Comparison of ENCODE assay signal across 8 mouse cellular contexts in the genomic region with DNA sequence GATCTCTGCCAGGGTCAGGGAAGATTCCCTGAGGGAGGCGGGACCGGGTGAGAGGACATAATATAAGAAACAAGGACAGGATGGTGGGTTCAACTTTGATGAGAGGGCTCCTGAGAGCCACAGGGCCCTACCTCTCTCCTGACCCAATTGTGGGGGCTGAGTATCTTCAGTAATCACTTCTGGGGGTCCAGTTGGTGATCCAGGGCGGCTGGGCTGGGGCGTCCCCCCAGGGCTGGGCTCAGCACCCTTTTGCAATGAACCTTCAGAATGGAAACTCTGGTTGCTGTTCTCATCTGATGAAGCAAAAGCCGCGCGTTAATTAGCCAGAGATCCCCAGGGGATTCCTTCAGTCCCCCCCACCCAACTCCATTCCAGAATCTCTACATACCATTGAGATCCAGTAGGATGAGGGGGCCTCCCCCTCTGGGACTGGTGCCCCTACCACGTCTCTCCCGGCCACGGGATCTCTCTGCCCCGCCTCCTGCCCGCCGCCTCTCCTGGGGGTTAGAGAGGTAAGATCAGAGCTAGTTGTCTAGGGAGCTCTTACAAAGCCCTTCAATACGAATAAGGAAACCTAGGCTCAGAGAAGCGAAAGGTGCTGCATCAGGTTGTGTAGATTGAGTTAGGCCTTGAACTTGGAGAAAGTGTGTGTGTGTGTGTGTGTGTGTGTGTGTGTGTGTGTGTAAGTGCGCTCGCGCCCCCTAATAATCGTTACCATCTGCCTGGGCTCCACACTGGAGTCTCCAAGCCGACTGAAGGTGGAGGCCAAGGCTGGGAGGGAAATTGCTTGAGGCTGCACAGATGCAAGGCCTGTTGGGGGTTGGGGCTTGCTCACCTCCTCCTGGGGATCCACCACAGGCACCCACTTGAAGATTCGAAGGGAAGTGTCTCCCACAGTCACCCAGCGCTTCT. TPM values are rescaled to one million over a fixed set of nuclear protein-coding genes. Genes with fewer than 3 reads are reported as not detected.
A peak's percentile ranks its signal among the peaks of the same experiment; 100 is the strongest.
DNase-seq lines count a peak whose midpoint lies in the region; ATAC-seq and TF ChIP-seq lines count a peak whose summit lies in the region.

No protein-coding gene starts in this region.

- H3K27me3 ChIP-seq in cerebellum, adult 2 months (ENCODE audit: control insufficient read depth, insufficient read depth, low read length), result no peaks in the 10 kb centered on the region
- H3K27me3 ChIP-seq in testis, adult 2 months (ENCODE audit: control insufficient read depth, insufficient read depth, low read length), result no peaks in the 10 kb centered on the region
- no peaks in the 10 kb centered on the region for H3K27me3 ChIP-seq in hindbrain, embryonic 11.5 days (ENCODE audit: control insufficient read depth, insufficient read depth, low read length)

- no peaks in the 10 kb centered on the region; the same call in 1 of the 2 replicates for H3K36me3 ChIP-seq in testis, adult 2 months (ENCODE audit: control insufficient read depth, insufficient read depth, low read length)
- H3K36me3 ChIP-seq in hindbrain, embryonic 11.5 days (ENCODE audit: control insufficient read depth, insufficient read depth, low read length), result 0 out of 2 replicates have a peak, but pooled peaks cover 4% of the 10 kb centered on the region

- no peak for TF ChIP-seq POLR2A in cerebellum, adult 2 months (IDR thresholded peaks at IDR 0.05; ENCODE audit: borderline replicate concordance, insufficient read depth, low read length)
- TF ChIP-seq POLR2A in testis, adult 2 months (IDR thresholded peaks at IDR 0.05; ENCODE audit: control insufficient read depth, low read depth, low read length), result no peak

- ATAC-seq in hindbrain, embryonic 11.5 days (ENCODE audit: low FRiP score), result 0 out of 2 replicates have a peak, but pooled peaks have one; percentile 8

- H3K4me3 ChIP-seq in cerebellum, adult 2 months (replicated peaks; ENCODE audit: insufficient read depth, low read depth, low read length), result peak overlapping the region; percentile 76
- peak overlapping the region; percentile 92 for H3K4me3 ChIP-seq in testis, adult 2 months (ENCODE audit: control insufficient read depth, low read depth, low read length)
- H3K4me3 ChIP-seq in hindbrain, embryonic 11.5 days (ENCODE audit: low read depth, low read length), result peak overlapping the region; percentile 75

- WGBS in cerebellum, adult 2 months, result 34% methylated on average over 22 of the region's 22 CpGs
- 24% methylated on average over 22 of the region's 22 CpGs for WGBS in hindbrain, embryonic 11.5 days

- peaks cover 43% of the 10 kb centered on the region for H3K4me1 ChIP-seq in cerebellum, adult 2 months (ENCODE audit: control insufficient read depth, insufficient read depth, low read length)
- peaks cover 17% of the 10 kb centered on the region for H3K4me1 ChIP-seq in testis, adult 2 months (ENCODE audit: control insufficient read depth, insufficient read depth, low read length)
- peaks cover 9% of the 10 kb centered on the region for H3K4me1 ChIP-seq in hindbrain, embryonic 11.5 days (replicated peaks; ENCODE audit: control insufficient read depth, insufficient read depth, low read length)

- peak overlapping the region; percentile 72 for H3K4me2 ChIP-seq in hindbrain, embryonic 11.5 days (replicated peaks; ENCODE audit: low read depth, low read length)

- peak in 1 of 2 experiments; percentile 38 for DNase-seq in cerebellum, adult 2 months
- no peak for DNase-seq in cerebellum, adult 18-20 months
- DNase-seq in testis, postnatal 10 days (ENCODE audit: low spot score), result no peak
- DNase-seq in hindbrain, embryonic 11.5 days (ENCODE audit: low spot score), result no peak
- DNase-seq in lung, postnatal 10 days, result peak; percentile 35
- no peak for DNase-seq in right cerebral cortex, postnatal 14 days
- DNase-seq in frontal cortex, postnatal 36 days (ENCODE audit: low spot score in 2 of 2), result no peak

- H3K27ac ChIP-seq in cerebellum, adult 2 months (ENCODE audit: insufficient read depth, low read length), result peak overlapping the region; percentile 66
- no peak overlapping the region for H3K27ac ChIP-seq in testis, adult 2 months (ENCODE audit: control insufficient read depth, insufficient read depth, low read depth, low read length)
- peak overlapping the region; percentile 97 for H3K27ac ChIP-seq in hindbrain, embryonic 11.5 days (ENCODE audit: low read depth, low read length)

- no peak for TF ChIP-seq CTCF in cerebellum, adult 2 months (IDR thresholded peaks at IDR 0.05; ENCODE audit: borderline replicate concordance, insufficient read depth, low read depth, low read length)
- no peak for TF ChIP-seq CTCF in testis, adult 2 months (IDR thresholded peaks at IDR 0.05; ENCODE audit: control insufficient read depth, insufficient read depth, insufficient replicate concordance, low read depth, low read length)

- no peaks in the 10 kb centered on the region for H3K9me3 ChIP-seq in hindbrain, embryonic 11.5 days (ENCODE audit: control insufficient read depth, low read length)

- peak overlapping the region; percentile 79 for H3K9ac ChIP-seq in hindbrain, embryonic 11.5 days (ENCODE audit: low read depth, low read length)

RNA-seq across cellular contexts. Expression of a gene that starts 1.4 kb away (rescaled TPM):
- 33.3 and 36.1 TPM in 2 replicates for polyA plus RNA-seq in cerebellum, adult 2 months (2012; rRNA removed)
- 69.0 and 79.6 TPM in 2 replicates for polyA plus RNA-seq in testis, adult 2 months (2012; rRNA removed)
- 58.4 and 61.5 TPM in 2 replicates for polyA plus RNA-seq in hindbrain, embryonic 11.5 days (2014; fragmentation: Nextera tagmentation; extraction: Ambion mirVana)

RNA-seq across cellular contexts. Expression of a gene that starts 5.2 kb away (rescaled TPM):
- polyA plus RNA-seq in cerebellum, adult 2 months (2012; rRNA removed), result 6.4 and 6.5 TPM in 2 replicates
- polyA plus RNA-seq in testis, adult 2 months (2012; rRNA removed), result 4.7 and 5.1 TPM in 2 replicates
- 6.8 and 9.2 TPM in 2 replicates for polyA plus RNA-seq in hindbrain, embryonic 11.5 days (2014; fragmentation: Nextera tagmentation; extraction: Ambion mirVana)

RNA-seq across cellular contexts. Expression of a gene that starts 24.7 kb away (rescaled TPM):
- polyA plus RNA-seq in cerebellum, adult 2 months (2012; rRNA removed), result not detected in 2 replicates
- 0.07 TPM in 1 of 2 replicates, not detected in the other for polyA plus RNA-seq in testis, adult 2 months (2012; rRNA removed)
- polyA plus RNA-seq in hindbrain, embryonic 11.5 days (2014; fragmentation: Nextera tagmentation; extraction: Ambion mirVana), result 0.15 and 0.22 TPM in 2 replicates

RNA-seq across cellular contexts. Expression of a gene that starts 37.0 kb away (rescaled TPM):
- 35.2 and 37.8 TPM in 2 replicates for polyA plus RNA-seq in cerebellum, adult 2 months (2012; rRNA removed)
- polyA plus RNA-seq in testis, adult 2 months (2012; rRNA removed), result 36.9 and 37.2 TPM in 2 replicates
- 6.2 and 10.7 TPM in 2 replicates for polyA plus RNA-seq in hindbrain, embryonic 11.5 days (2014; fragmentation: Nextera tagmentation; extraction: Ambion mirVana)
